Mouse (Mus musculus) lung, postnatal 0 days (tissue): ENCODE measurements at regions not wholly inside any gene's neighbourhood (a gene's known extent, or its start where the extent isn't known, plus 50 kb on each side); places are given as distances from the start of the nearest gene placed in this dataset.

Experiments
- CTCF ChIP-seq: IDR thresholded peaks from 2 replicates; pipeline ENCODE4 v1.5.1; 2016; ENCODE audit warnings: antibody characterized with exemption, mild to moderate bottlenecking
- EP300 ChIP-seq: IDR thresholded peaks from 2 replicates; pipeline ENCODE4 v1.6.1; 2016; ENCODE audit warnings: antibody characterized with exemption, mild to moderate bottlenecking, control low read depth

- no peak for TF ChIP-seq EP300
- no peak for TF ChIP-seq CTCF
These were observed 171.9 kb upstream of the Pum3 start for GRCm38 (mm10) chr19:27601551-27601950.
